Mouse (Mus musculus): ENCODE measurements around the gene Plxdc1. TPM values are rescaled to one million over a fixed set of nuclear protein-coding genes. Genes with fewer than 3 reads are reported as not detected.

Plxdc1 gene
- total RNA-seq, 2 experiments from 2014 or later = 26.3 to 39.3 TPM

GRCm38 (mm10) chr11:97996691-97997090, 10.4 kb upstream of the Plxdc1 start:
- intact Hi-C loops (cut with DNase I) = no loop called here
- DNase-seq (ENCODE audit: low spot score in 2 of 2) = no peak

GRCm38 (mm10) chr11:97995564-97996288, 9.5 kb upstream of the Plxdc1 start, which contains the start of gene Arl5c:
Gene Arl5c (minus strand): TSS chr11:97996181.
- intact Hi-C loops (cut with DNase I) = no loop called here
- no peak for DNase-seq (ENCODE audit: low spot score in 2 of 2)

GRCm38 (mm10) chr11:97994539-97995100, 8.4 kb upstream of the Plxdc1 start:
- intact Hi-C loops (cut with DNase I) = no loop called here
- no peak for DNase-seq (ENCODE audit: low spot score in 2 of 2)

- intact Hi-C loops (cut with DNase I) = loop anchor here (1.0 kb wide), 1 partner anchor 191 kb away; no protein-coding TSS in a partner anchor
- DNase-seq (ENCODE audit: low spot score in 2 of 2) = peak; percentile 82 to 88
Measured at GRCm38 (mm10) chr11:97988530-97989096, 2.4 kb upstream of the Plxdc1 start.

- peak; percentile 96 for DNase-seq (ENCODE audit: low spot score in 2 of 2)
- intact Hi-C loops (cut with DNase I) = loop anchor here (1.0 to 2.0 kb wide), 3 partner anchors 51 to 191 kb away; no protein-coding TSS in a partner anchor
Measured at GRCm38 (mm10) chr11:97987551-97988526, 1.6 kb upstream of the Plxdc1 start.

GRCm38 (mm10) chr11:97986738-97987465, 658 bp upstream of the Plxdc1 start:
- intact Hi-C loops (cut with DNase I) = loop anchor here (1.0 to 2.0 kb wide), 2 partner anchors 50 to 87 kb away; no protein-coding TSS in a partner anchor
- DNase-seq (ENCODE audit: low spot score in 2 of 2) = no peak

- no peak for DNase-seq (ENCODE audit: low spot score in 2 of 2)
- intact Hi-C loops (cut with DNase I) = no loop called here
Measured at GRCm38 (mm10) chr11:97983983-97984382, 2.3 kb downstream of the Plxdc1 start.

GRCm38 (mm10) chr11:97983506-97983905, 2.7 kb downstream of the Plxdc1 start:
- intact Hi-C loops (cut with DNase I) = no loop called here
- no peak for DNase-seq (ENCODE audit: low spot score in 2 of 2)

- intact Hi-C loops (cut with DNase I) = no loop called here
- no peak for DNase-seq (ENCODE audit: low spot score in 2 of 2)
Measured at GRCm38 (mm10) chr11:97982721-97983120, 3.5 kb downstream of the Plxdc1 start.

- DNase-seq (ENCODE audit: low spot score in 2 of 2) = no peak
- intact Hi-C loops (cut with DNase I) = no loop called here
Measured at GRCm38 (mm10) chr11:97980531-97980966, 5.7 kb downstream of the Plxdc1 start.

GRCm38 (mm10) chr11:97979824-97980495, 6.3 kb downstream of the Plxdc1 start:
- intact Hi-C loops (cut with DNase I) = no loop called here
- no peak for DNase-seq (ENCODE audit: low spot score in 2 of 2)

GRCm38 (mm10) chr11:97978392-97978791, 7.9 kb downstream of the Plxdc1 start:
- intact Hi-C loops (cut with DNase I) = no loop called here
- DNase-seq (ENCODE audit: low spot score in 2 of 2) = no peak

GRCm38 (mm10) chr11:97977797-97978196, 8.4 kb downstream of the Plxdc1 start:
- no peak for DNase-seq (ENCODE audit: low spot score in 2 of 2)
- intact Hi-C loops (cut with DNase I) = no loop called here

GRCm38 (mm10) chr11:97974746-97975145, 11.5 kb downstream of the Plxdc1 start:
- intact Hi-C loops (cut with DNase I) = loop anchor here (5.0 kb wide), 1 partner anchor 42 kb away; no protein-coding TSS in a partner anchor
- DNase-seq (ENCODE audit: low spot score in 2 of 2) = no peak

GRCm38 (mm10) chr11:97974141-97974540, 12.1 kb downstream of the Plxdc1 start:
- intact Hi-C loops (cut with DNase I) = loop anchor here (5.0 kb wide), 1 partner anchor 42 kb away; no protein-coding TSS in a partner anchor
- DNase-seq (ENCODE audit: low spot score in 2 of 2) = no peak

- DNase-seq (ENCODE audit: low spot score in 2 of 2) = no peak
- intact Hi-C loops (cut with DNase I) = loop anchor here (5.0 kb wide), 1 partner anchor 40 kb away; no protein-coding TSS in a partner anchor
Measured at GRCm38 (mm10) chr11:97972434-97972833, 13.8 kb downstream of the Plxdc1 start.

- intact Hi-C loops (cut with DNase I) = loop anchor here (5.0 kb wide), 1 partner anchor 39 kb away; no protein-coding TSS in a partner anchor
Measured at GRCm38 (mm10) chr11:97971232-97971631, 15.0 kb downstream of the Plxdc1 start.

GRCm38 (mm10) chr11:97970771-97971170, 15.5 kb downstream of the Plxdc1 start:
- DNase-seq (ENCODE audit: low spot score in 2 of 2) = no peak

More at GRCm38 (mm10) chr11:97971232-97971631, 15.0 kb downstream of the Plxdc1 start:
- peak; percentile 88 to 90 for DNase-seq (ENCODE audit: low spot score in 2 of 2)

More at GRCm38 (mm10) chr11:97970771-97971170, 15.5 kb downstream of the Plxdc1 start:
- intact Hi-C loops (cut with DNase I) = loop anchor here (5.0 kb wide), 1 partner anchor 38 kb away; no protein-coding TSS in a partner anchor

All from left cerebral cortex, postnatal 36 days (tissue).